Mouse (Mus musculus): Measurements from ENCODE around the gene Olfr1499.
A peak's percentile ranks its signal among the peaks of the same experiment; 100 is the strongest.
"Not testable (repeated sequence)": the region's sequence is repeated elsewhere in the genome, so short reads cannot be mapped to it uniquely, and the experiment has no call there.

Gene Olfr1499

GRCm38 (mm10) chr19:13819347-13819746 is at the start of gene Olfr1499:
Olfr1499 (minus strand) TSS chr19:13819447.
- DNase-seq (ENCODE audit: low read depth, low spot score): no peak

DNA sequence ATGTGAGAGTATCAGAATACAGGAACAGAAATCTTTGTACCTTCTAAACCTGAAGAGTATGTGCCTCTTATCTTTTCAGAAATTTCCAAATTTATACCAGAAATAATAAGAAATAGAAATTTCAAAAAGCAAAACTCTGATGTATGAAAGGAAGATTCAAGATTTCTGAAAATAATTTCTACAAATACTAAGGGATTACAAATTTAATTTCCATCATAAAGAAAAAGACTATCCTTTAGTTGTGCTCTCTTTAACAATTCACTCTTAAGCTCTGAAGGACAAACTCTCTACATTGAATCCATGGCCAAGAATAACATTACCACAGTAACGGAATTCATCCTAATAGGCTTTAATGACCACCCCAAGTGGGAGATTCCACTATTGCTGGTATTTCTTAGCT is 42.2 kb upstream of the Olfr1499 start, which contains the start of gene Olfr1502:
Gene Olfr1502 (plus strand): TSS at position 301 of the 400 bp plus-strand sequence.
- no peak for DNase-seq (ENCODE audit: low read depth, low spot score)

GRCm38 (mm10) chr19:13850592-13850991 is 31.3 kb upstream of the Olfr1499 start, which contains the start of gene Olfr1501:
Olfr1501 (minus strand) TSS chr19:13850692.
- not testable (repeated sequence) for DNase-seq (ENCODE audit: low read depth, low spot score)

DNA sequence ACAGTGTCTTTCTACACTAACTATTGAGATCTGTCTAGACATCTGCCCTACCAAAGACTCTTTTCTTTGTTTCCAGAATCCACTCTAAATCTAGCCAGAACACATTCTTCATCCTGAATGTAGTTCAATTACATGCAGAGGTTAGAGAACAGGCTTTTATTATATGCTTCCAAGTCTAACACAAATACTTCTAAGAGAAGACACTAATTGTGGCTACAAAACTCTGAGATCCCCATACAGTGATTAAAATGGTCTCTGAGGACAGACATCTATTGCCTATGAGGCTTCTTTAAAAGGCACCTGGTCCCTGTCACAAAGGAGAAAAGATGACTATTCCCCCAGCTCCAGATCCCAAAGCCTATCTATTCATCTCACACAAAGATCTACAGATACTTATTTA is 11.1 kb upstream of the Olfr1499 start, which contains the start of gene Olfr1500:
Gene Olfr1500 (minus strand): TSS at position 101 of the 400 bp plus-strand sequence.
- DNase-seq (ENCODE audit: low read depth, low spot score): no peak

DNA sequence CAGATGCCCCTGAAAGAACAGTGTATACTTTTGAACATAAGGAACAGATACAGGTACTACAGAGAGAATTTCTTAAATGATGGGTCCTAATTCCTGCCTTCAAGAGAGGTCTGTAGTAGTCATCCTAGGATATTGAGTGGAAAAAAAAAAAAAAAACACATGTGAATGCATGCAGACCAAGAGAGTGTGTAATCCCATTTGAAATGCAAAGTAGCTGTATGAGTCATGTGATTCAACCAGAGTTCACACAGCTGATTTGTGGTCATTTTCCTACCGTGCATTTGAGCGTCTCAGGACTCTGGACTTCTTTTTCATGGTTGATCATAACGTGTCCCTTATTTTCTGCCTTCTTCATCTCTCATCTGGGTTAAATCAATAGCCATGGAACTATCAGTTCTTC is 9.2 kb upstream of the Olfr1499 start:
- no peak for DNase-seq (ENCODE audit: low read depth, low spot score)

DNA sequence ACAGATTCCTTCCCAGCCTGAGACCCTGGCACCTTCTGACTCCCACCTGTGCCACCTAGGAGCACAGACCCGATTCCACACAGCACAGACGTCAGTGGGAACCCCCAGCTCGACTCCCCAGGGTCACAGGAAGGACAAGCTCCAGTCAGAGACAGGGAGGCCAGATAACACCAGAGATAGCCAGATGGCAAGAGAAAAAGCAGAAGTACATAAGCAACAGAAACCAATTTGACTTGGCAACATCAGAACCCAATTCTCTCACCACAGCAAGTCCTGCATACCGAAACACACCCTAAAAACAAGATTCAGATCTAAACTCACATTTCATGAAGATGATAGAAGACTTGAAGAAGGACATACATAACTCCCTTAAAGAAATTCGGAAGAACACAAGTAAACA is 1.6 kb upstream of the Olfr1499 start:
- peak; percentile 20 for DNase-seq (ENCODE audit: low read depth, low spot score)

DNA sequence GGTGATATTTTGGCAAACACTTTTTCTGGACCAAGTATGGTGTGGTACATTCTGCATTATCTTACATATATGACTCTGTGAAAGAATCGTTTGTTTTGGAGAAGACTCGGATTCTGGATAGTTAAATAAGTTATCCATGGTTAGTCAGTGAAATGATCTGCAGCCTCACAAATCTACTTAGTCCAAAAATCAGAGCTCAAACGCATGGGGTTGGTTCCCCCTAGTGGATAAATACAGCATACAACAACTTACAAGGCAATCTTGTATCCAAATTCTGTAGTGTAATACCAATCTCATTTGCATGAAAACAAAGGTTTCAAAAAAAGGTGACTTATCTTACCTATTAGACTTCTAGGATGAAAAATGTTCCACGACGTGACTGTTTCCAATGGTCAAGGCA is 420 bp downstream of the Olfr1499 start:
- peak; percentile 11 for DNase-seq (ENCODE audit: low read depth, low spot score)

GRCm38 (mm10) chr19:13812823-13813222 is 6.4 kb downstream of the Olfr1499 start:
- no peak for DNase-seq (ENCODE audit: low read depth, low spot score)

DNA sequence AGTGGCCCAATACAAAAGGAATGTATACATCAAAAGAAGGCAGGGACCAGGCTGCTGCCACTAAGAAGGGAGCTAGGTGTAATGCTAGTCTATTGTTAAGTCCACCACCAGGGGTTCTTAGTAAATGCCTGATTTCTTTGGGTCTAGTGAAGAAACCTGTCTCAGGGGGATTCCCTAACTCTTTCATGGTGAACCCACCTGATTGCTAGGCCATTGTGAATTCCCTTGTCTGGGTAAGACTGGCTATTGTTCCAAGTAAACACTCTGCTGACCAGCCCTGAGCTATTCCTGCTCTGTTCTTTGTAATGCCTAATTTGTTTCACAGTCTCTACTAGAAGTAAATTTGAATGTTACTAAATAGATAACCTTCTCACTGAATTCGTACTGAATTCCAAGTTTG is 13.8 kb downstream of the Olfr1499 start:
- not testable (repeated sequence) for DNase-seq (ENCODE audit: low read depth, low spot score)

DNA sequence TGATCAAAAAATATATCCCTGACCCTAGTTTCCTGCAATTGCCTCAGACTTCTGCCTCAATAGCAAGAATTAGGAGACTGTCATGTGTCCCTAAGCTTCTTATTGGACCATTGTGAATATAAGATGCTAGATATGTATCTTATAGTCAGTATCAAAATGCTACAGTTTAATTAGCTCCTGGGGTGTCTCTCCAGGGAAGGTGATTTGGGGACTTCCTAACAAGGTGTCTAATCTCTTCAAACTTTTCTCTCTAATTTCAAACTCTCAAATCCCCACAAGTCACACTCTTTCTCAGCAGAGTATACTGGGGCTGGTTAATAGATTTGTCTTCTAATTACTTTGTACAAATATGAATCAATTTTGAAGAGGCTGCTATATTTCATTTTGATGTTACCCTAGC is 21.1 kb downstream of the Olfr1499 start, which contains the start of gene Olfr1497:
Gene Olfr1497 (minus strand): TSS at position 101 of the 400 bp plus-strand sequence.
- no peak for DNase-seq (ENCODE audit: low read depth, low spot score)

DNA sequence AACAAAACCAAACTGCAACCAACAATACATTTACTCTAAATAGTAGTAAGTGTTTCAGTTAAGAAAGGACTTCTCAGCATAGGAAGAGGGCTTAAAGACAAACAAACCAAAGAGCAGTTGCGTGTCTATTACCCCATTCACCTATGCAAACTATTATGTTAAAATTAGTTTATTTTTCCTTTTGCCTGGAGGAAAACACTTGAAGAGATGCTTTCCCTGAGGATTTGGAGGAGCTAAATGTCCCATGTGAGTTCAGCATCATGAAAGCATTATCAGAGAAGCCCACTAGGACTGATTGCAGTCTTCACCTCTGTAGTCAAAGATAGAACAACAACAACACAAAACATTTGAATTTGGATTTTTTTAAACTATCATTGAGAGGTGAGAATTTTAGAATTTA is 41.7 kb downstream of the Olfr1499 start, which contains the start of gene Olfr1496:
Gene Olfr1496 (plus strand): TSS at position 301 of the 400 bp plus-strand sequence.
- DNase-seq (ENCODE audit: low read depth, low spot score): no peak

DNA sequence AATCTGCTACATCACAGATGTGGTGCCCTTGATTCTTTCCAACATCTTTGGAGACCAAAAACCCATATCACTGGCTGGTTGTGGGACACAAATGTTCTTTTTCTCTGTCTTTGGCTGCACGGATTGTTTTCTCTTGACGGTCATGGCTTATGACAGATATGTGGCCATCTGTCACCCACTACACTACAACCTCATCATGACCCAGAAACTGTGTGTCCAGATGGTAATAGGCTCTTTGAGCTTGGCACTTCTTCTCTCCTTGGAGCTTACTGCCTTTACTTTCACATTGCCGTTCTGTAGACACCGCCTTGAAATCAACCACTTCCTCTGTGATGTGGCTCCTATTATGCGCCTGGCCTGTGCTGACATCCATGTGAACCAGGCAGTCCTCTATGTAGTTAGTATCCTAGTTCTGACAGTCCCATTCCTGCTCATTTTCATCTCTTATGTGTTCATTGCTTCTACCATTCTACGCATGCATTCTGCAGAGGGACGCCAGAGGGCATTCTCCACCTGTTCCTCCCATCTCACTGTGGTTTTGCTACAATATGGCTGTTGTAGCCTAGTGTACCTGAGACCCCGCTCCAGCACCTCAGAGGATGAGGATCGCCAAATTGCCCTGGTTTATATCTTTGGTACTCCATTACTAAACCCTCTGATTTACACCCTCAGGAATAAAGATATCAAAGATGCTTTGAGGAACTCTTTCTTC is 50.5 kb downstream of the Olfr1499 start:
- DNase-seq (ENCODE audit: low read depth, low spot score): no peak

DNA sequence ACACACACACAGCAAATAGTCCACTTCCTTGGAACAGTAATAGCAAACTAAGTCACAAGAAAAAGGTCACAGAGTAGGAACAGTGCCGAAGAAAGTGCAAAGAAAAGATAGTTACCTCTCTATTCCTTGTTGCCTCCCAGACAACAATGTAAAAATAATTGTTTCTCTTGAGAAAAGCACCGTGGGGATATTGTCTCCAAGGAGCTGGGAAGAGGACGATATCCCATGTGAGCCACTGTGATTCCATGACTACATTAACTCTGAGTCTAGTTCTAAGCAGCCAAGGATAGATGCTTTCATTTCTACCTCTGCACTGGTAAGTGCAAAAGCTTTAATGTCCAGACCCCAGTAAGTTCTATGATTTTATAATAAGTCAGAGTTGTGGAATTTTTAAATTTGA is 54.9 kb downstream of the Olfr1499 start, which contains the start of gene Olfr1495:
Gene Olfr1495 (plus strand): TSS at position 301 of the 400 bp plus-strand sequence.
- no peak for DNase-seq (ENCODE audit: low read depth, low spot score)

Measured in A20 (cell line).